Mouse (Mus musculus): ENCODE results near the gene Zfp954. TPM values are rescaled to one million over a fixed set of nuclear protein-coding genes. Genes with fewer than 3 reads are reported as not detected.
"Not testable (repeated sequence)": the region's sequence is repeated elsewhere in the genome, so short reads cannot be mapped to it uniquely, and the experiment has no call there.

The Zfp954 gene
- 5.3 and 7.4 TPM in 2 replicates for polyA plus RNA-seq (2012; rRNA removed)

DNA sequence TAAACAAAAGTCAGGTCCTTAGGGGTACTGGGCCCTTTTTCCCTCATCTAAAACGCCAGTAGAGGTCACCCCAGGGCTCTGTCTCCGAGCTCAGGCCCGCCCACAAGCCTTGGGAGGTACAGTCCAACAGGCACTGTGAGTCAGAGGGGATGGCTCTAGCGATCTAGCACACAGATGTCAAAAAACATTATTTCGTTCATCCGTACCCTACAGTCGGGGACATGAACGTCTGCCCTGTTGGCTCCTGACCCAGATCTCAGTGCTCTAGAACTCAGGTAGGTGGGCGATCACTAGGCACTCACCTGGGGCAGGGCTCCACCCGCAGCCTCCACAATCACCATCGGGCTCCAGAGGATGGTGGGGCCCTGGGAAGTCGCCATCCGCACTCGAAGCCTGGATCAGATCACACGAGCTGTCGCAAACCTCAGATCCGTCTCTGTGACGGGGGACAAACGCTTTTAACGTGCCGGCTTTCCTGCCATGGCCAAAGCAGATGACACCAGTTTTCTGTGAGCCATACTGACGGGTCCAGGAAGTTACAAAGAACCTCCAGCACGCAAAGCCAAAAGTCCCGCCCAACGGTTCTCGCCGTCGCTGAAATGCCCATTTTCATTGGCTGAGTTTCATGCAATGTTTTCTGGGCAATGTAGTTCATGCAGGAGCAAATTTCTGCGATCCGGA, at the start of gene Zfp954:
Gene Zfp954, minus strand, starts transcription at position 568 of the 681 bp plus-strand sequence.
- WGBS, result 1% methylated on average over 30 of the region's 30 CpGs
- DNase-seq, result peak; percentile 81
- H3K4me3 ChIP-seq (replicated peaks; ENCODE audit: extremely low read depth, low read depth, low read length), result peak within 1 kb of the TSS; percentile 92
- no peaks in the 10 kb centered on the region for H3K4me1 ChIP-seq (ENCODE audit: control insufficient read depth, insufficient read depth, low read length)
- TF ChIP-seq CTCF (IDR thresholded peaks at IDR 0.05; ENCODE audit: insufficient read depth, low read length) (no peak), POLR2A (IDR thresholded peaks at IDR 0.05; ENCODE audit: borderline replicate concordance, extremely low read depth, low read depth, low read length) (peak; percentile 72; the same call in 1 of the 2 replicates)

DNA sequence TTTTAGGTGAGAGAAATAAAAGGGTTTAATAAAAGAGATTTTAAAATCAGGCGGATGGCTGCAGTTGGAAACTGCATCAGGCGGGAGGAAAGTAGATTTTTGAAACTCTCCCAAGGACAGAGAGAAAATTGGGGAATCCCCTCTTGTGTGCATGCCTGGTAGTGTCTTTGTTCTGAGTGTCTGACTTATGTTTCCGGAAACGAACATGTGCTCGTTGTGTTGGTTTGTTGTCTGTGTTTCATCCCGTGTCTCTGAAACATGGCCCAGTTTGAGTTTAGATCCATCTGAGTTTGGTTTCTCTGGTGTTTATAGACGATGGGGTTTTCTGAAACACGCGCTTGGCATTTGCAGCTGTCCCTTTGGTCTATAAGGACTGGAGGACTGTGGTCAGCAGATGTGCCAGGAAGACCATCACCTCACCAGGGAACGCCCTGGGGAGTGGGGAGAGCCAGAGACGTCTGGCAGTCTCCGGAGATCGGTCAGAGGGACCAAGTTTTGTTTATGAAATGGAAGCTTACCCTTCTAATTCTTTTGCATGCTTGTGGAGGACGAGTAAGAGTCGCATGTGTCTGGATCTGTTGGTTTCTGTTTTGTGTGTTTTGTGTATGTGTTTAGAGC, 24.8 kb upstream of the Zfp954 start:
- Histone ChIP-seq H3K4me1 (ENCODE audit: control insufficient read depth, insufficient read depth, low read length) (no peaks in the 10 kb centered on the region), H3K4me3 (replicated peaks; ENCODE audit: extremely low read depth, low read depth, low read length) (no peak overlapping the region)
- no peak for TF ChIP-seq POLR2A (IDR thresholded peaks at IDR 0.05; ENCODE audit: borderline replicate concordance, extremely low read depth, low read depth, low read length)
- no peak for TF ChIP-seq CTCF (IDR thresholded peaks at IDR 0.05; ENCODE audit: insufficient read depth, low read length)
- no peak for DNase-seq
- WGBS, result 89% methylated on average over 15 of the region's 15 CpGs

DNA sequence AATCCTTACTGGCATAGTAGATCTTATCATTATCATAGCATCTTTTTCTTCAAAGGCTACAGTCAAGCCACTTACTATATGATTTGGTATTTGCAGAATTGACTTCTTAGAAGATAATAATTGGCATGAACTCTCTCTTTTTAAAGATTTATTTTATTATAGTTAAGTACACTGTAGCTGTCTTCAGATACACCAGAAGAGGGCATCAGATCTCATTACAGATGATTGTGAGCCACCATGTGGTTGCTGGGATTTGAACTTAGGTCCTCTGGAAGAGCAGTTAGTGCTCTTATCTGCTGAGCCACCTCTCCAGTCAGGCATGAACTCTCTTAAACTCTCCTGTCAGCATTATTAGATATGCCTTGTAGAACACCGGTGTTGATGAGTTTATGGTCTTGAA, 22.9 kb upstream of the Zfp954 start:
- DNase-seq, result no peak
- no peak for TF ChIP-seq CTCF (IDR thresholded peaks at IDR 0.05; ENCODE audit: insufficient read depth, low read length)
- TF ChIP-seq POLR2A (IDR thresholded peaks at IDR 0.05; ENCODE audit: borderline replicate concordance, extremely low read depth, low read depth, low read length), result no peak
- 86% methylated on average over 1 of the region's 1 CpGs for WGBS
- H3K4me1 ChIP-seq (ENCODE audit: control insufficient read depth, insufficient read depth, low read length), result no peaks in the 10 kb centered on the region
- no peak overlapping the region for H3K4me3 ChIP-seq (replicated peaks; ENCODE audit: extremely low read depth, low read depth, low read length)

DNA sequence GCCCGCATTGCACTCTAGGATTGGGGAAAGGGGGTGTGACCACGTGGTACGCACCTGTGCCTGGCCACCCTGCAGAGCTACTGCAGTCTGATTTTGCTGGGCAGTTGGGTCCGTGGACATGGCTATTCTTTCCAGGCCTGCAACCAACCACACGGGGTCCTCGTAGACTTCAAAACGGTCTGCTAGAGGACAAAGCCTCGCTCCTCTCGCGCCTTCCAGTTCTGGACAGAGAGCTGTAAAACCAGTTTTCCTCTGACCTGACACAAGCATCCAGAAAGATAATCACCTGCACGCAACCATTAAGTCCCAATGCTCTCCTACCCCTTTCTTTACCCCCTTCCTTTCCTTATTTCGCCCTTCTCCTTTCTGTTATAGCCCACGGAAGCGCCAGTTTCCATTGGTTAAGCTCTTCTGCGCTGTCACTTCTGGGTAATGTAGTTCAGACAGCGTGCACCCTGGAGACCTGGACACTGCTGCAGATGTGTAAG, 15.1 kb upstream of the Zfp954 start, which contains the start of gene Zfp773:
Gene Zfp773, minus strand, starts transcription at position 377 of the 488 bp plus-strand sequence.
- DNase-seq, result peak; percentile 48
- TF ChIP-seq POLR2A (IDR thresholded peaks at IDR 0.05; ENCODE audit: borderline replicate concordance, extremely low read depth, low read depth, low read length) (no peak), CTCF (IDR thresholded peaks at IDR 0.05; ENCODE audit: insufficient read depth, low read length) (peak; percentile 46)
- H3K4me3 ChIP-seq (replicated peaks; ENCODE audit: extremely low read depth, low read depth, low read length), result peak within 1 kb of the TSS; percentile 42
- no peaks in the 10 kb centered on the region; the same call in 1 of the 2 replicates for H3K4me1 ChIP-seq (ENCODE audit: control insufficient read depth, insufficient read depth, low read length)
- WGBS, result 5% methylated on average over 16 of the region's 16 CpGs

DNA sequence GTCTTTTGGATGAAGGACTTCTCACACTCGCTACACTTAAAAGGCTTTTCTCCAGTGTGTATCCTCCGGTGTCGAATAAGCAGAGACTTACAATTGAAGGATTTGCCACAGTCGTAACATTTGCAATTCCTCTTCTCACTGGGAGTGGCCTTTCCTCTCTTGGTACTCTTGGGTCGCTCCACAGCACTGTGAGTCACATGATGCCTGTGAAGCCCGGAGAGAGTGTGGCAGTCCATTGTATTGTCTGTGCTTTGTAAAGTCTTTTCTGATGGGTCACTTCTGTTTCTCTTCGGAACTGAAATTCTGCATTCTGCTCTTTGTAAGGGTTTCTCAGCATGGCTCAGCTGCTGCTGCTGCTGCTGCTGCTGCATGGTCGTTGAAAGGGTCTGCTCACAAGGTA, 11.5 kb upstream of the Zfp954 start:
- no peak for DNase-seq
- 62% methylated on average over 8 of the region's 8 CpGs for WGBS
- Histone ChIP-seq H3K4me1 (ENCODE audit: control insufficient read depth, insufficient read depth, low read length) (no peaks in the 10 kb centered on the region; the same call in 1 of the 2 replicates), H3K4me3 (replicated peaks; ENCODE audit: extremely low read depth, low read depth, low read length) (no peak overlapping the region)
- TF ChIP-seq CTCF (IDR thresholded peaks at IDR 0.05; ENCODE audit: insufficient read depth, low read length) (no peak), POLR2A (IDR thresholded peaks at IDR 0.05; ENCODE audit: borderline replicate concordance, extremely low read depth, low read depth, low read length) (no peak)

DNA sequence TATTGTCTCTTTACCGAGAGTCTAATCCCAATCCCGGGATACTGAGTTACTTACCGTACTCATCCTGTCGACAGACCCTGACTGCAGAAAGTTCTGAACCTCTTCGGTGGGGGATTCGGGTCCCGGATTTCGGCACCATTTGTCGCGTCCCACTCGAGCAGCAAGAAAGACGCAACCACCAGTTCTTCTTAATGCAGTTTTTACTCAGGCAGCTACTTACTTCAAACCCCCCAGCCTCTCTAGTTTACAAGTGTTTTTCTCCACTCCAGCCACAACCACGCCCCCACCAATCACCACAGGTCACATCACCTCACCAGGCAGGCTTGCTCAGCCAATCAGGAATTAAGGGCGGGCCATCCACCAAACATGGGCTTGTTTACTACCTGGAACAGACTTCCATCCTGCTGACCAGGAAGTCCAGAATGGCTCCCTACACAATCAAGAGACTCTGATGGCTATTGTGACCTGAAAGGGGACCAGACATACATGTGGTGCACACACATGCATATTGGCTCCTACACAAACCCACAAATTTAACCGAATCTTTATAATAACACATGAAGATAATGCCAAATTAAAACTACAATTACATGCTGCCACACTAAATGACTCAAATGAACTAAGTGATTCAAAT, 9.3 kb upstream of the Zfp954 start:
- H3K4me3 ChIP-seq (replicated peaks; ENCODE audit: extremely low read depth, low read depth, low read length); H3K4me1 ChIP-seq (ENCODE audit: control insufficient read depth, insufficient read depth, low read length); DNase-seq: not testable (repeated sequence)
- WGBS, result 91% methylated on average over 15 of the region's 15 CpGs

DNA sequence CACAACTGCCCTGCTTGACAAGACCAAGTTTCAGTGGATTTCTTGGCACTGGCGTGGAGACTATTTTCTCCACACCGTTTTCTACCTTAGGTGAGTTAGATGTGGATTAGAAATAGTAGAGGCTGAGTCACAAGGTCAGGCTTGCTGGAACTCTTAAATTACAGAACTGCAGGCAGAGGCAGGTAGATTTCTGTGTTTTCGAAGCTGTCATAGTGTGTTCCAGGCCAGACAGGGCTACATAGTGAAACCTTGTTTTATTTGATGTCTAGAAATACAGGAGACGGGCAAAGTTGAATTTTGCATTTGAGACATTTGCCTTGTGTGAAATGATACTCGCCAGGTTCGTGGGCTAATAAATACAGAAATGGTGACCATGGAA, 303 bp upstream of the Zfp954 start:
- H3K4me1 ChIP-seq (ENCODE audit: control insufficient read depth, insufficient read depth, low read length), result no peaks in the 10 kb centered on the region
- H3K4me3 ChIP-seq (replicated peaks; ENCODE audit: extremely low read depth, low read depth, low read length), result no peak overlapping the region
- no peak for DNase-seq
- TF ChIP-seq POLR2A (IDR thresholded peaks at IDR 0.05; ENCODE audit: borderline replicate concordance, extremely low read depth, low read depth, low read length), result no peak
- no peak for TF ChIP-seq CTCF (IDR thresholded peaks at IDR 0.05; ENCODE audit: insufficient read depth, low read length)
- WGBS, result 51% methylated on average over 6 of the region's 6 CpGs

DNA sequence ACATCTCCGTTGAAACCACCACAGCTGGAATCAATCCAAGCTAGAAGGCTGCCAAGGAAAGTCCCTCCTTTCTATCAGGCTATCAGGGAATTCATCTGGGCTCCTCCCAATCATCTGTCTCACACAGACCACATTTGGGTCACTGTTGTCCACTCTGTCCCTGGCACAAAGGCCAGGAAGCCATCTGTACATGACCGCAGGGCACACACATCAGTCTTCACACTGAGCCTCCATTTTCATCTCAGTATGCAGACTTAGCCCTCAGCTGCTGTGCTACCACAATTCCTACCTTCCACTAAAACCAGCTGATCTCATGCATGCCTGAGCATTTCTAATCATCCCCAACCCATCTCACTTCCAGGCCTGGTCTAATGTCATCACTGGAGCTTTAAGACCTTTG, 2.8 kb downstream of the Zfp954 start:
- Histone ChIP-seq H3K4me1 (ENCODE audit: control insufficient read depth, insufficient read depth, low read length) (no peaks in the 10 kb centered on the region), H3K4me3 (replicated peaks; ENCODE audit: extremely low read depth, low read depth, low read length) (no peak overlapping the region)
- no peak for TF ChIP-seq CTCF (IDR thresholded peaks at IDR 0.05; ENCODE audit: insufficient read depth, low read length)
- no peak for TF ChIP-seq POLR2A (IDR thresholded peaks at IDR 0.05; ENCODE audit: borderline replicate concordance, extremely low read depth, low read depth, low read length)
- DNase-seq, result no peak
- WGBS, result 52% methylated on average over 2 of the region's 2 CpGs

DNA sequence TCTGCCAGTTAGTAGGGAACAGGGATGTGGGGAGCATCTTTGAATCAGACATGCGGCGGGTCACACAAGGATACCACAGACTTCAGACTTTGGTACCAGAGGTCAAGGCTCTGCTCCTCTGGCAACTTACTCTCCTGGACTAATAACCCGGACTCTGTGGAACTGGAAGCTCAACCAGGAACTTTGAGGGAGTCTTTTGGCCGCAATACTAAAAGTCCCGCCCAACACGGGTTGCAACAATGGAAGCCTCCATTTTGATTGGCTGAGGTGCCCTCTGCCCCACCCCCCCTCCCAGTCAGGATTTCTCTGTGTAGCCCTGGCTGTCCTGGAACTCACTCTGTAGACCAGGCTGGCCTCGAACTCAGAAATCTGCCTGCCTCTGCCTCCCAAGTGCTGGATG, 12.8 kb downstream of the Zfp954 start:
- 92% methylated on average over 7 of the region's 7 CpGs for WGBS
- Histone ChIP-seq H3K4me1 (ENCODE audit: control insufficient read depth, insufficient read depth, low read length) (no peaks in the 10 kb centered on the region), H3K4me3 (replicated peaks; ENCODE audit: extremely low read depth, low read depth, low read length) (no peak overlapping the region)
- TF ChIP-seq POLR2A (IDR thresholded peaks at IDR 0.05; ENCODE audit: borderline replicate concordance, extremely low read depth, low read depth, low read length) (no peak), CTCF (IDR thresholded peaks at IDR 0.05; ENCODE audit: insufficient read depth, low read length) (no peak)
- no peak for DNase-seq

Other genes with a start within 250 kb of the Zfp954 start
- gene Aurkc, start 126.2 kb downstream of the Zfp954 start, polyA plus RNA-seq (2012; rRNA removed), result 0.21 TPM in 1 of 2 replicates, not detected in the other
- gene Zfp773, start 15.3 kb upstream of the Zfp954 start, polyA plus RNA-seq (2012; rRNA removed), result 0.19 and 0.37 TPM in 2 replicates
- gene Zfp418, start 49.8 kb upstream of the Zfp954 start, polyA plus RNA-seq (2012; rRNA removed), result 0.66 and 1.1 TPM in 2 replicates
- gene Zfp772, start 88.5 kb upstream of the Zfp954 start, polyA plus RNA-seq (2012; rRNA removed), result 1.1 and 2.1 TPM in 2 replicates
- 0.17 and 0.56 TPM in 2 replicates for gene Vmn2r29, start 125.8 kb upstream of the Zfp954 start, polyA plus RNA-seq (2012; rRNA removed)
- 0.40 and 1.6 TPM in 2 replicates for gene Gm45844, start 156.8 kb upstream of the Zfp954 start, polyA plus RNA-seq (2012; rRNA removed)
- 26.3 and 35.3 TPM in 2 replicates for gene Clcn4, start 179.4 kb upstream of the Zfp954 start, polyA plus RNA-seq (2012; rRNA removed)
- not detected in 2 replicates for gene Vmn2r30, start 216.1 kb upstream of the Zfp954 start, polyA plus RNA-seq (2012; rRNA removed)

All from lung, adult 2 months (tissue).